Mouse (Mus musculus) heart, adult 2 months (tissue): ENCODE data around the gene Aass. TPM values are rescaled to one million over a fixed set of nuclear protein-coding genes. Genes with fewer than 3 reads are reported as not detected.
"Not testable (repeated sequence)": the region's sequence is repeated elsewhere in the genome, so short reads cannot be mapped to it uniquely, and the experiment has no call there.

Source experiments
- DNase-seq, 2 experiments: peaks; one replicate each; pipeline ENCODE4 v3.0.0; 2021
- H3K27ac ChIP-seq: fragments of 200-600 bp; 2 replicates; pipeline ENCODE4 v1.8.1; 2022
- H3K27me3 ChIP-seq: fragments of 200-500 bp; 2 replicates; pipeline ENCODE4 v1.6.1; 2012; ENCODE audit warnings: mild to moderate bottlenecking, low read length, inconsistent platforms, mixed read lengths; ENCODE audit not compliant: control insufficient read depth, insufficient read depth
- H3K36me3 ChIP-seq: fragments of 200-500 bp; 2 replicates; pipeline ENCODE4 v1.6.1; 2012; ENCODE audit warnings: low read length, inconsistent platforms; ENCODE audit not compliant: control insufficient read depth, insufficient read depth
- H3K4me1 ChIP-seq: fragments of 200-500 bp; 2 replicates; pipeline ENCODE4 v1.6.1; 2011; ENCODE audit warnings: low read length; ENCODE audit not compliant: control insufficient read depth, insufficient read depth
- H3K4me3 ChIP-seq: fragments of 200-600 bp; 2 replicates; pipeline ENCODE4 v1.8.1; 2022
- H3K79me2 ChIP-seq: fragments of 200-500 bp; replicated peaks from 2 replicates; pipeline ENCODE4 v1.6.1; 2012; ENCODE audit warnings: mild to moderate bottlenecking, inconsistent platforms, low read length, moderate library complexity, mixed read lengths; ENCODE audit not compliant: control insufficient read depth, insufficient read depth
- H3K9ac ChIP-seq: fragments of 200-500 bp; 2 replicates; pipeline ENCODE4 v1.6.1; 2012; ENCODE audit warnings: low read depth, mild to moderate bottlenecking, control low read depth, inconsistent platforms, low read length, mixed read lengths
- CTCF ChIP-seq: fragments of 200-600 bp; IDR thresholded peaks from 2 replicates; pipeline ENCODE4 v1.8.1; 2022; ENCODE audit warnings: antibody characterized with exemption, mild to moderate bottlenecking, moderate library complexity
- EP300 ChIP-seq: fragments of 200-500 bp; IDR thresholded peaks from 2 replicates; pipeline ENCODE4 v1.6.1; 2011; ENCODE audit warnings: low read depth, low read length, control low read depth; ENCODE audit not compliant: insufficient read depth
- POLR2A ChIP-seq: fragments of 200-500 bp; IDR thresholded peaks from 2 replicates; pipeline ENCODE4 v1.6.1; 2011; ENCODE audit warnings: mild to moderate bottlenecking, low read depth, low read length, control low read depth; ENCODE audit not compliant: insufficient read depth
- WGBS: fragments of 180-500 bp; shearing (Covaris S2); methylation state at CpG from one replicate; pipeline ENCODE4 v1.1.7; 2018; 5-methylcytosine and 5-hydroxymethylcytosine counted together
- intact Hi-C: fragments of 180-260 bp; cut with DNase I; formaldehyde crosslinking; loops from one replicate; pipeline ENCODE4 v1.15.1; 2025
- long read RNA-seq: library from polyadenylated mRNA; stranded (forward); transcript quantifications from one replicate; pipeline ENCODE4 v2.0.0, GENCODE M21; 2021
- polyA plus RNA-seq: library from polyadenylated mRNA; depleted of rRNA; stranded (reverse); fragments of >200 nt; gene quantifications from 2 replicates; pipeline ENCODE4 v1.2.3, GENCODE M21; 2012; rRNA removed
- total RNA-seq, 2 experiments: library from RNA; stranded (reverse); gene quantifications; 2 replicates each; pipeline ENCODE4 v1.2.3; 2021

Gene Aass
- under 1 TPM; 0.34 to 0.36 TPM for total RNA-seq
- 0.27 and 0.50 TPM in 2 replicates for polyA plus RNA-seq
- long read RNA-seq: 0 reads

- Histone ChIP-seq H3K9ac (no peak within 1 kb of the TSS), H3K27ac (no peak within 1 kb of the TSS), H3K79me2 (no peaks in the 10 kb centered on the region), H3K36me3 (no peaks in the 10 kb centered on the region), H3K4me3 (peak within 1 kb of the TSS; percentile 14; the same call in 1 of the 2 replicates), H3K4me1 (no peaks in the 10 kb centered on the region), H3K27me3 (no peaks in the 10 kb centered on the region; the same call in 1 of the 2 replicates)
- TF ChIP-seq POLR2A: no peak
- TF ChIP-seq CTCF: no peak
- TF ChIP-seq EP300: no peak
- 4% methylated on average over 20 of the region's 20 CpGs for WGBS
- peak; percentile 18 to 20 for DNase-seq
- intact Hi-C loops: no loop called here
These were observed at the start of gene Aass for GRCm38 (mm10) chr6:23132573-23133181. Gene Aass, minus strand, starts transcription at chr6:23132986.

GRCm38 (mm10) chr6:23180096-23180495 is 47.3 kb upstream of the Aass start:
- Histone ChIP-seq H3K36me3 (no peaks in the 10 kb centered on the region), H3K79me2 (no peaks in the 10 kb centered on the region), H3K4me3 (no peak overlapping the region), H3K9ac (no peak overlapping the region), H3K4me1 (no peaks in the 10 kb centered on the region), H3K27ac (no peak overlapping the region), H3K27me3 (no peaks in the 10 kb centered on the region)
- intact Hi-C loops: loop anchor here (10.0 kb wide), 1 partner anchor 285 kb away; no protein-coding TSS in a partner anchor
- TF ChIP-seq CTCF (peak; percentile 85), POLR2A (no peak), EP300 (no peak)
- no peak for DNase-seq
- WGBS: 20% methylated on average over 8 of the region's 8 CpGs

- H3K27ac ChIP-seq, H3K27me3 ChIP-seq, H3K79me2 ChIP-seq, H3K36me3 ChIP-seq, H3K9ac ChIP-seq, DNase-seq, H3K4me1 ChIP-seq, intact Hi-C loops, H3K4me3 ChIP-seq: not testable (repeated sequence)
- 34% methylated on average over 2 of the region's 2 CpGs for WGBS
These were observed 31.0 kb upstream of the Aass start for GRCm38 (mm10) chr6:23163824-23164223.

GRCm38 (mm10) chr6:23156357-23156756 is 23.6 kb upstream of the Aass start:
- WGBS: 62% methylated on average over 3 of the region's 3 CpGs
- H3K4me1 ChIP-seq, H3K4me3 ChIP-seq, intact Hi-C loops, H3K36me3 ChIP-seq, H3K9ac ChIP-seq, H3K27me3 ChIP-seq, H3K27ac ChIP-seq, H3K79me2 ChIP-seq, DNase-seq: not testable (repeated sequence)

- Histone ChIP-seq H3K79me2 (no peaks in the 10 kb centered on the region), H3K36me3 (no peaks in the 10 kb centered on the region), H3K4me1 (no peaks in the 10 kb centered on the region), H3K9ac (no peak overlapping the region), H3K27ac (no peak overlapping the region), H3K27me3 (no peaks in the 10 kb centered on the region), H3K4me3 (no peak overlapping the region)
- TF ChIP-seq POLR2A: no peak
- TF ChIP-seq EP300: no peak
- DNase-seq: no peak
- intact Hi-C loops: no loop called here
- 85% methylated on average over 2 of the region's 2 CpGs for WGBS
These were observed 20.3 kb upstream of the Aass start for GRCm38 (mm10) chr6:23153112-23153511.

- Histone ChIP-seq H3K27me3 (no peaks in the 10 kb centered on the region), H3K79me2 (no peaks in the 10 kb centered on the region), H3K9ac (no peak overlapping the region), H3K4me3 (no peak overlapping the region), H3K27ac (no peak overlapping the region), H3K4me1 (no peaks in the 10 kb centered on the region), H3K36me3 (no peaks in the 10 kb centered on the region)
- intact Hi-C loops: no loop called here
- no peak for TF ChIP-seq POLR2A
- no peak for TF ChIP-seq EP300
- TF ChIP-seq CTCF: no peak
- DNase-seq: no peak
- WGBS: 86% methylated on average over 2 of the region's 2 CpGs
These were observed 14.4 kb upstream of the Aass start for GRCm38 (mm10) chr6:23147221-23147620.

- Histone ChIP-seq H3K79me2 (no peaks in the 10 kb centered on the region), H3K27me3 (no peaks in the 10 kb centered on the region), H3K36me3 (no peaks in the 10 kb centered on the region), H3K4me3 (no peak overlapping the region), H3K27ac (no peak overlapping the region), H3K9ac (no peak overlapping the region), H3K4me1 (no peaks in the 10 kb centered on the region)
- DNase-seq: no peak
- intact Hi-C loops: no loop called here
- TF ChIP-seq EP300 (no peak), CTCF (no peak), POLR2A (no peak)
These were observed 11.2 kb upstream of the Aass start for GRCm38 (mm10) chr6:23143980-23144379.
